Mouse (Mus musculus): ENCODE data around the gene Spsb4.
"Not testable (repeated sequence)": the region's sequence is repeated elsewhere in the genome, so short reads cannot be mapped to it uniquely, and the experiment has no call there.

Spsb4 gene

DNA sequence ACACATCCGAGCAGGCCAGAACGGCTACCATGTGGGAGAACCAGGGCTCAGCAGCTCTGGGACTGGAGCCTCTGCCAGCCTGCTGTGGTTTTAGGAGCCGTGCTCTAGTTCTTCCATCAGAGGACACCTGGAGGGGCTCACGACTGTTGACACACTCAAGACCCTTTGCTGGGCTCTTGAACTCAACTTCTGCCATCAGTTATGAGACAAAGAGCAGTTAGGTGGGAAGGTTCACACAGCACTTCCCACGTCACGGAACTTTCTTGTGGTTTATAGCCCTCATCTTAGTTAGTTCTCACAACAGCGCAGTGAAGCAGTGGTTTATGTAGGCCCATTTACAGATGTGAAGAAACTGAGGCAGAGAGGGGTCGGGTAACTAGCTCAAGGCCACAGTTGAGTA, 65.2 kb downstream of the Spsb4 start:
- no peak for DNase-seq (ENCODE audit: low read depth, low spot score)

DNA sequence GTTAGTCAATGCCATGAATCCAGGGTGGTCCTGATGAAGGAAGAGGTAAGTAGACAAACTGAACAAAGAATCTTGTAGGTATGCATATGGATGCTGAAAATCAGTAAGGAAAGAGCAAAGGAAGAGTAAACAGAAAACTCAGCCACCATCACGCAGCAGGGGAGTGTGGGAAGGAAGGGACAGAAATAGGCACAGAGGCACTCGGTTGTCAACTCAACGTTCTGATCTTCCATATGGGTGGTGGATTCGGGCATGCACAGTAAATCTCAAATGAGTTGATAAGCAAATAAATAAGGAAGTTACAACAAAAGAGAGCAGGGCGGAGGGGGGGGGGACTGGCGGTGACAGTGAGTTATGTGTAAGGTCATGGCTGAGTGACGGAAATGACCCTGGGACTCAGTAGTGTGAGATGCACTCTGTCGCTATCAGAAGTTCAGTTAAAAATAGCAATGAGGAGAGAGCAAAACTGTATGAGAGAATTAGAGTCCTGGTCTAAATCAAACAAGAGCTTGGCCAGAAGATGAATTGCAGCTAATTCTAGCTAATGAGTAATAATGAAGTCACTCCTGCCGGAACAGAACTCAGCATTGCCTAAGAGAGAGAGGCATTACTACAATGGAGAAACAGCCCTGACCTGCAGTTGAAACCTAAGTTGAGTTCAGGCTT, 66.2 kb downstream of the Spsb4 start:
- no peak for DNase-seq (ENCODE audit: low read depth, low spot score)

DNA sequence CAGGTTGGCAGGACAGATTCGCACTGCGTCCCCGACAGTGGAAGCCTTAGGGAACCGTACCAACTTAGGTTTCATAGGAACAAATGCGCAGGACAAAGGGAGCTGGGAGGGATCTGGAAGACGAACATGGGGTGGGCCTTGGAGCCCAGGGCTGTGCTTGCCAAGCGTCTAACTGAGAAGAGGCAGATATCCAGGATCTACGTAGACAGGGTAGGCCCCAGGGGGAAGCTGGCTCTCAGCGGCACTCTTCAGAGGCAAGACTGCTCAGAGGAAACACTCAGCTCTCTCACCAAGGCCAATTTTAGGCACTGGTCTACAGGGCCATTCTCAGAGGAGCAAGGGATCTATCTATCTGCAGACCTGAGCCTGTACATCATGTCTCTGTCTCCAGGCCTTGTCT, 69.1 kb downstream of the Spsb4 start:
- DNase-seq (ENCODE audit: low read depth, low spot score) = no peak

DNA sequence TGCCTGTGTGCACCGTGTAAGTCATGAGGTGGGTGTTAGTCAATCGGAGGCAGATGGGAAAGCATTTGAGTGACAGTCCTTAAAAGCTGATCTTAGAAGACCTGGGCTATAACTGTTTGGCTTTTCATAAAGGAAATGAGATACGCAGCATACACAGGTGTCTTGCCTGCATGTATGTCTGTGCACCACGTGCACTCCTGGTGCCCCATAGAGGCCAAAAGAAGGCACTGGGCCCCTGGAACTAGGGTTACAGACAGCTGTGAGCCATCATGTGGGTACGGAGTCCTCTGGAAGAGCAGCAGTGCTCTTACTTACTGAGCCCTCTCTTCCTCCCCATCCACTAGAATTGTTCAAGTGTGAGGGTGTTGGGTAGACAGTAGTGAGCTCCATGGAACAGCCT, 70.1 kb downstream of the Spsb4 start:
- no peak for DNase-seq (ENCODE audit: low read depth, low spot score)

DNA sequence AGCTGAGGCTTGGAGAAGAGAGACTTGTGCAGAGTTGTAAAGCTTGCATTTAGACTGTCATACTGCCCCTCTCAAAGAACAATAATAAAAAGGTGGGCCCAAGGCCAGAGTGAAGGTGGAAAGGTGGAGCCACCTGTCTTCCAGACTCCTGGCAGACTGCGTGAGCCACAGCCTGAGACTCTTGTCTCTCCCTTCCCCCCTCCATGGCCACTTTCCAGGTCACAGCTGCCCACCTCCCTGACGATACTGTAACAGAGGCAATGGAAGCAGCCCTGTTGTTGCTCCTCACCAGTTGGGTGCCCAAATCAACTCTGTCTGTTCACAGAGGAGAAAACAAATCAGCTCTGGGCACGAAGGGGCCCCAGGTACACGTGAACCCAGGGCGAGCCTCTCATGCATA, 71.5 kb downstream of the Spsb4 start:
- no peak for DNase-seq (ENCODE audit: low read depth, low spot score)

DNA sequence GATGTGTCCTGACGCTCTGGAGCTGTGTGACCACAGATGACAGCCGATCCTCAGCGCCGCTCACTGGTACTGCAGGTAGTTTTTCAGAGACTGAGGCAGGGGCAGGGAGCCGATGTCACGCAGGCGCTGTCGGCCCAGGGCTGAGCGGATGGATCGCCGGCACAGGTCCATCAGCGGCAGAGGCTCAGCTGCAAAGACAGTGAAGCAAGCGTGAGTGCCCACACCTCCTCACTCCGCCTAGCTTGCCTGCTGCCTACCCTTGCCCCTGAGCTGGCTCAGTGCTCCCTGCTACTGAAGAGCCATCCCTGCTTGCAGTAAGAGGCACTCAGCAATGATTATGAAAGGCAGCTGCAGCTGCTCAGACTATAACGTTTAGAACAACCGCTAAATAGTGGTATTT, 74.1 kb downstream of the Spsb4 start:
- no peak for DNase-seq (ENCODE audit: low read depth, low spot score)

DNA sequence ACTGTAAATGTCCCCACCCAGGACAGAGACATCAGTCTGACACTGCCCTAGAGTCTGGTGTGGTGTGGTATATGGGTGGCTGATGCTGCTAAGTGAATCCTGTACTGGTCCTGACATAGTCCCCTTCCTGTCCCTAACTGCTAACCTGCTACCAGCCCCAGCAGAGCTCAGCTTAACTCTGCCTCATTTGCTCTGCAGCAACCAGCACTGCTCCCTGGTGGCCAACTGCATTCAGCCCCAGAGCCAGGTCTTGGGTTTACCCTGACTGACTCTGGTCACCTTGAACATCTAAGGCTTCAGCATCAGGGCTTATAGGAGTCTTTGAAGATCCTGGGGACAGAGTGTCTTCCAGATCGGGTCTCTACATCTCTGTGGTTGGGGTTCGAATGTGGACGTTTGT, 75.7 kb downstream of the Spsb4 start:
- no peak for DNase-seq (ENCODE audit: low read depth, low spot score)

DNA sequence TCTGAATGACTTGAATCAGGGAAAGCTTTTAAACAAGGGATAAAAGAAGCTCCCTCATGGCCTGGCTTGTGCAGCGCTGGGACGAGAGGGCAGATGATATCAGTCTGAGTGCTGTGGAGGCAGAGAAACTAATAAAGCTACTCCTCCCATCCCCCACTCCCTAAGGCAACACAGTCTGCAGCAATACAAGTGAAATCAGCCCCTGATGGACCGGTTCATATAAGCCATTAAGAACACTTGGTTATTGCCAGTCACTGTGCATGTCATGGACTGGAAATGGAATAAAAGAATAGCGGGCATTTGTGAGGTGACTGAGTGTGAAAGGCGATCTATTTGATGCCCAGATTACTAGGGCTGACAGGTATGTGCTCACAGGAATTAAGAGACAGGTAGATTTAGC, 79.8 kb downstream of the Spsb4 start:
- DNase-seq (ENCODE audit: low read depth, low spot score) = no peak

DNA sequence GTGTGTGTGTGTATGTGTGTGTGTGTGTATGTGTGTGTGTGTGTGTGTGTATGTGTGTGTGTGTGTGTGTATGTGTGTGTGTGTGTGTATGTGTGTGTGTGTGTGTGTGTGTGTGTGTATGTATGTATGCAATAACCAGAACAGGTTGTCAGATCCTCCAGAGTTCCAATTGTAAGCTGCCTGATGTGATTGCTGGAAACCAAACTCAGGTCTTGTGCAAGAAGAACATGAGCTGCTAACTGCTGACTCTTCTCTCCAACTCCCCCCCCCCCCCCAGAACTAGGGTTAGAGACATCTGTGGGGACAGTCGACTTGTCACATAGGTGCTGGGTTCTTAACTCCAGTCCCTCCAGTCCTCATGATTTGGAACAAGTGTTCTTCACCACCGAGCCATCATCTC, 82.2 kb downstream of the Spsb4 start:
- DNase-seq (ENCODE audit: low read depth, low spot score) = not testable (repeated sequence)

DNA sequence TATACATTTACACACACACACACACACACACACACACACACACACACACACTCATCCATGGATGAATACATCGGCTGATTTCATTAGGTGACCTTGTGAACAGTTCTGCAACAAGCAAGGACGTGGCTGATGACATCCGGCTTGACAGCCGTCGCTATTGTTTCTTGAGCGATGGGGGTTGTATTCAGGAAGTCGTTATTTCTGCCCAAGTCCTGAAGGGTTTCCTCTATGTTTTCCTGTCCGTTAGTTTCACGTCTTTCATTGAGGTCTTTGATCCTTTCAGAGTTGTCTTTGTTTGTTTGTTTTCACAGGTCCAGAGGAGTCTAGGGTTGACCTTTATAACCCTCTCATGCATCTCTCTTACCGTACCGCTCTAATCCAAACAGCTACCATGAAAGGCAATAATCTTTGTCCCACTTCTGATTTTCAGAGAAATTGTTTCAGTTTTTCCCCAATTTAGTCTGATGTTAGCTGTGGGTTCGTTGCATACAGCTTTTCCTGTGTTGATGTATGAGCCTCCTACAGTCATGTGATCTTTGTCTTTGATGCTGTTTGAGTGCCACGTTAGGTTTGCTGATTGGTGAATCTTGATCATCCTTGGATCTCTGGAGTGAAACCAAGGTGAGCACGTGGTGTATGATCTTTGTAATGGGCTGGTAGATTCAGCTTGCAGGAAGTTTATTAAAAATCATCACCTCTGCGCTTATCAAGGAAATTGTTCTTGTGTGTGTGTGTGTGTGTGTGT, 82.9 kb downstream of the Spsb4 start:
- DNase-seq (ENCODE audit: low read depth, low spot score) = no peak

DNA sequence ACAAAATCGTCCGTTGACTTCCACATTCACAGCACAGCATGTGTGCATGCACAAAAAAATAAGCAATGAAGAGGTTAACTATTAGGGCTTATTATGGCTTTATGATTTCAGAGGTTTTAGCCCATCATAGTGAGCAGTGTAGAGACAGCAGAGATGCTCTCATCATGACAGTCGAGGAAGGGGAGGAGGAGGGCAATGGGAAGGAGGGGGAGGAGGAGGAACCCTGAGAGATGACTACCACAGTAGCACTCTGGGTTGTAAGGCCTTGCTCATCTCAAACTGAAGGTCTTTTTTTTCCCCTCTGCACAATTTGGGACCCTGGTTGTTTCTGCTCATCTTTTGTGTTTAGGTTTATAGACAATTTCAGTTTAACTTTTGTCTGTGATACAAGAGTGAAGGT, 83.8 kb downstream of the Spsb4 start:
- DNase-seq (ENCODE audit: low read depth, low spot score) = no peak

DNA sequence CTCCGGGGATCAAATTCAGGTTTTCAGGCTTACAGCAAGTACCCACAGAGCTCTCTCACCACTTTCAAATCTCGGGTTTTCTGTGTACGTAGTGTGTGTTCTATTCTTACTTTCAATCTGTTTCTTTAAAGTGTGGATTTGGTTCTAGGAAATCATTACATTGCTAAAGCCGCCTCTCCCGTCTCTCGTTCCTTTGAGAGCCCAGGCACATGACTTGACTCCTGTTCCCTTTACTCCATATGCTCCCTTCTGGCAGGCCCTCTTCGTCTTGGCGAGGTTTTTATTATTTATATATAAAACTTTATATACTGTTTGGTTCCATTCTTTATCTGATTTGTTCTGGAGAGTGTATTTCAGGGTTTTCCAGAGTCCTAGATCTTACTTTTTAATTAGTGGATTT, 85.9 kb downstream of the Spsb4 start:
- DNase-seq (ENCODE audit: low read depth, low spot score) = no peak

DNA sequence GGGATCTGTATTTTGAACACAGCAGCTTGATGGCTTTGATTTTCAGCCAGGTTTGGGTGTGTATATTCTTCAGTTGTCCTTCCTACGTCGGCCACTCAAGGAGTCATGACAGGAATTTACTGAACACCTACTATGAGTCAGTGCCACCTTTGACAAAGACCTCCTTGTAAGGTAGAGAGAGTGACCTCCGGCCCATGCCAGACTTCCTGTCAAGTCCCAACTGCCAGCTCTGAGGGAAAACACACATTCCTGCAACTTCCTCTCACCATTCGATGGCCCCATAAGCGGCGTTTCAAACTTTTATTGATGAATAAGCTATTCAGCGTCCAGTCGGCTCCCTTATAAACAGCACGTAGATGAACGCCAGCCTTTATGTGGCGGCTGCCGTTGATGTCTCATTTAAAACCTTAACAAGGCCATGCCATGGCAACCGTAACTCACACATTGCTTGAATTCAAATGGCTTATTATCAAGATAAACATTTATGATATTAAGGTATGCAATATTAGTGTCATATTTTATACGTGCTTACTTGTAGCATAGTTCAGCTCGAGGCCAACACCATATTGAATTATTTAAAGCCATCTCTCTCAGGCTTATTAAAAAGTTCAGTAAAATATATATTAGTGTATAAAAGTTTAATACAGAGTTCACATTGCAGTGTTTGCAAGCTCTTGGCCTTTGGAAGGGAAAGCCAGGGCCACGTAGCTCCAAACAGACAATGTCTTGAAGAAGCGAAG, 94.9 kb downstream of the Spsb4 start:
- no peak for DNase-seq (ENCODE audit: low read depth, low spot score)

DNA sequence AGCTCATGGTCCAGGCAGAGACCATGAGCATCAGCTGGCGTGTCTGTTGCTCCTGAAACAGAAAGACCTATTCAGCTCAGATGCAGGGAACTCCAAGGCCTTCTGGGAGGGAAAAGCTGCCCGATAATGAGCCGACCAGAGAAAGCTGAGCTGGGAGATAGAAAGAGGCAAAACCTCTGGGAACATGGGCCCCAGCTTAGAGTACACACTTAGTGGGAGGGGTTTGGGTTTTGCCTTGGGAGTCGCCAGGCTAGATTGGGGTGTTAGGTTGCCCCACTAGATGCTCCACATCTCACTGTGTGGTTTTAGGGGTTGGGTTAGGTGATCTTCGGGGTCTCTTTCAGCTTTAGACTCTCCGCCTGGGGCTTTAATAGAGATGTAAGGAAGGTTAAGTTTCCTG, 95.5 kb downstream of the Spsb4 start:
- no peak for DNase-seq (ENCODE audit: low read depth, low spot score)

DNA sequence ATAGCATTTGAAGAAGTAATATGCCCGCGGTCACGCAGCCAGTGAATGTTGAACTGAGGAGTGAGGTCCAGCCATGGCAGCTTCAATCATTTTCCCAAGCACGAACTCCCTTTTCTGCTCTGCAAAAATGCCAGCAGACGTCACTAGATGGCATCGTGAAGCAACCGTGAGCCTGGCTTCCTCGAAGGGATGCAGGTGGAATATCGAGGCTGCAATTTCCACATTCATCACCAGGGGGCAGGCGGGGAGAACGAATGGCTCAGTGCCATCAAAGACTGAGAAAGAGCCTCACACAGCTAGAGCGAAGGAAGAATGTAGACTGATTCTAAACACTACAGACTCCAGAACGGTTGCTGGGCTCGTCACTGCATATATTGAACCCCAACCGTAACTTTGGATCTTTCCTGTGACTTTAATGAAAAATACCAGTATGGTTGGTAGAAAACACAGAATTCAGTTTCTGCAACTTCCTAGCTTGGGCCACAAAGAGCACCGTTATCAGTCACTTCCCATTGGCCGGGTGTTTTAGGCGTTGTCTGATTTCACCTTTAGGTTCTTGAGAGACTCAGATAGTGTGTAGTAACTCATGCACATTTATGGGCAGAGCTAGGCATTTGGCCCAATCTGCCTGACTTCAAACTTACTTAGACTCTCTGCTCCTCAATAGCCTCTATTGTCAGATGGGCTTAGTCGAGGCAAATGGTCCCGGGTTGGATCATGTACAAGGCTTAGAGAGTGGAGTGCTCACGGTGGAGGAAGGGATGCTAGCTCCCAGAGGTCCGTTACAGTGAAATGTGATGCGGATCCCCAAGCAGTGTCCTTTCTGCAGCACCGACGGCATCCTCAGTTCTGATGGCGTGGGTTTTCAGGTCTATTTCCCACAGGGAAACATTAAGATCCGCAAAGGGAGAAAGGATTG, 101.8 kb downstream of the Spsb4 start:
- peak; percentile 93 for DNase-seq (ENCODE audit: low read depth, low spot score)

DNA sequence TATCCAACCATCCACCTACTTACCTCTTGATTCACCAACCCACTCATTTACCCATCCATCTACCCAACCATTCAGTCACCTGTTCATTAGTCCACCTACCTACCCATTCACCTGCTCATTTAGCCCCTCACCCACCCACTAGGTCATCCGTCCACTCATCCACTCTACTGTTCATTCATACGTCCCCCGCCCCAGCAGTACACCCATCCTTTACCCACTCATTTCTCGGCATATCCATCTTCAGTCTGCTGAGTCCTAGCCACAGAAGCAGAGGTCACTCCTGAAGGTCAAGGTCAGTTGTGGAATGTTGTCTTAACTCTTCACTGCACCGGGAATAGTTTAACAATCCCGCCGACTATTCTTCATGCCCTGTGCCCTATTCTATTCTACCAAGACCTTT, 102.6 kb downstream of the Spsb4 start:
- no peak for DNase-seq (ENCODE audit: low read depth, low spot score)

DNA sequence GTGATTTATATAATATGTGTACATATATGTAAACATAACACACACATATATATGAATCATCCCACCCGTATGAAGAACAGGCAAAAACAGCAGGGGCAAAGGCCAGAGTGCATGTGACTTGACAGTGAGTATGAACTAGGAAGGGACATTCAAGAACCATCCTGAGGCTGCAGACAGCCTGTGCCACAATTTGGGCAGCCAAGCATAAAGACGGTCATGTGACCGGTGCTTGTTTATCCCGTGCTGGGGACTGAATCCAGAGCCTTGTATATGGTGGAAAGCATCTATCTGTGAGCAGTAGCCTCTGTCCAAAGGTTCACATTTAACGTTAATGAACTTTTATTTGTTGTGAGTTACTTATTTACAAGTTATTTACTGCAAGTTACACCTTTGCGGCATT, 103.8 kb downstream of the Spsb4 start:
- DNase-seq (ENCODE audit: low read depth, low spot score) = no peak

DNA sequence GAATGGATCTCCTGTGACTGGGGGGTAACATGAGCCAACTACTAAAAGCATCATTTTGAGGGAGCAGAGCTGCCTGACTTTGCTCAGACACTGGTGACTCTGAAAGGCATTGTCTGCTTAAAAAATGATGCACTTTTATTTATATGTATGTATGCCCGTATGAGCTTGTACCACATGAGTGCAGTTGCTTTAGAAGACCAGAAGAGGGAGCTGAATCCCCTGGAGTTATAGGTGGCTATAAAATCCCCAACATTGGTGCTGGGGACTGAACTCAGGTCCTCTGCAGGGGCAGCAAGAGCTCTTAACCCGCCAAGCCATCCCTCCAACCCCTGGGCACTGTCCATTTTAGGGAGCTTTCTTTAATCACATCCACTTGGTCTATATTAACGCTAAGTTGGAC, 104.6 kb downstream of the Spsb4 start:
- no peak for DNase-seq (ENCODE audit: low read depth, low spot score)

DNA sequence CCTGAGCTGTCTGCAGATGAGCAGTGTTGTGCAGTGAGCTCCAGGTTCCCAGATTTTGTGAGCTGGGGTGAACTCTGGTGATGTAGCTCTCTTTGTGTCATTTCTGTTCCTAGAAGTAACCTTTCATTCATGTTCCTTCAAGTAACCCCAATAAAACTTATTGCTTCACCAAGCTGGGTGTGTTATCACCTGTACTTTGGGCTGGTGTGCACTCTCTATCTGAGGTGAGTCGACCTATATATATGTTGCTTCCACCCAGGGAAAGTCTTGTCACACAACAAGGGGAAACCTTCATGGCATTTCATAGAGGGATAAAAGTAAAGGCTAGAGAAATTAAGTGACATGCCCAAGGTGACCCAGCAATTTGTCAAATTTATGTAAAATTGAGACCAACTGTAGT, 109.1 kb downstream of the Spsb4 start:
- DNase-seq (ENCODE audit: low read depth, low spot score) = no peak

DNA sequence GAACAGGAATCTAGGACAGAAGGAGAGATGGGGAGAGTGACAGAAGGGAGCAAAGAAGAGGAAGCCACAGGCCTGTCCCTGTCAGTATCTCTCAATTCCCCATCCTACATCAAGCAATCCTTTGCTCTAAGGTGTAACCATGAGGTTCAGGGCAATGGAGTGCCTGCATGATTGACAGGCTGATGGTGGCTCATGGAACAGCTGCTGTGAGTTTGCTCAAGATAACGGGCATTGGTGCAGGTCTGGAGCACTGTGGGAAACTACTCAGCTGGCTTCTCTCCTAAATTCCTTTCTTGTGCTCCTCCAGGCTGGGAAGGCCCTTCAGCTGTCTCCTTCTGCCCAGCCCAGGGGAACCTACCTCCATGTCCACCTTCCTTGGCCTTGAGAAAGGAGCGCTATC, 109.9 kb downstream of the Spsb4 start:
- no peak for DNase-seq (ENCODE audit: low read depth, low spot score)

DNA sequence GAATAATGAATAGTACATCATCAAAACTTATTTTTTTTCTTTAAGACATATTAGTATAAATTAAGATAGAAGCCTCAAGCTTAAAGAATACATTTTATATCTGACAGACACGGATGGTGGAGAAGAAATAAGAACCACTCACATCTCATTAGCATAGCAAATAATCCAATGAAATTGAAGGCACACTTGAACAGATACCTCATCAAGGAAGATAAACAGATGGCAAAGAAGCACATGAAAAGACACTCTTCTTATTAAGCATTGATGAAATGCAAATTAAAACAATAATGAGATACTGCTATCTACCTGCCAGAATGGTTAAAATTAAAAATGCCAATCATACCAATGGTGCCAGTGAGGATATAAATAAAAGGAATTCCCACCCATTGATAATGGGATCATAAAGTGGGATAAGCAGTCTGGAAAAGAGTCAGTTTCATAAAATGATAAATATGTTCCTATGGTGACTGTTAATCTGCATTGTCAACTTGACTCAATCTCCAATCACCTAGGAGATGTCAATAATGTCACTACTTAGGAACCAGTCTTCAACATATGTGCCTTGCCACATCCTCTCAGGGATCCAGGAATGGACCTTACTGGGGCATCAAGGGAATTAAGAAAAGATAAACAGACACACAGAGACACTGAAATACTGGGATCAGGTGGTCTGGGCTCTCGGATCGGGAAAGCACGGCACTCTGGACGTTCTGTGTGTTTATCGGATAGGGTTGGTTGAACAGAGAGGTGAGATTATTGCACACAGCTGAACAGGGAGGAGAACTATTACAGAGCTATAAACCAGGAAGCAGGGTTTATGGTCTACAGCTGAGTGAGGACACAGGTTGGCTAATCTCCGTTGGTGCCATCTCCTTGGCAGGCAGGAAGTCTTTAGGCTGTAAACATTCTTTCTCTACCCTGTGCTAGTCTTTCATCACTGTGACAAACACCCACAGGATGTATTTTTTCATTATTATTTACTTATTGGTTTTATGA, 114.0 kb downstream of the Spsb4 start:
- no peak for DNase-seq (ENCODE audit: low read depth, low spot score)
